Mouse (Mus musculus) lung, postnatal 14 days (tissue): ENCODE results near the gene 2210010C04Rik.
"Not testable (repeated sequence)": the region's sequence is repeated elsewhere in the genome, so short reads cannot be mapped to it uniquely, and the experiment has no call there.

Source experiments
- DNase-seq: peaks from one replicate; pipeline ENCODE4 v3.0.0; 2021

Gene 2210010C04Rik

GRCm38 (mm10) chr6:41015065-41015464, 20.2 kb downstream of the 2210010C04Rik start:
- DNase-seq, result no peak

DNA sequence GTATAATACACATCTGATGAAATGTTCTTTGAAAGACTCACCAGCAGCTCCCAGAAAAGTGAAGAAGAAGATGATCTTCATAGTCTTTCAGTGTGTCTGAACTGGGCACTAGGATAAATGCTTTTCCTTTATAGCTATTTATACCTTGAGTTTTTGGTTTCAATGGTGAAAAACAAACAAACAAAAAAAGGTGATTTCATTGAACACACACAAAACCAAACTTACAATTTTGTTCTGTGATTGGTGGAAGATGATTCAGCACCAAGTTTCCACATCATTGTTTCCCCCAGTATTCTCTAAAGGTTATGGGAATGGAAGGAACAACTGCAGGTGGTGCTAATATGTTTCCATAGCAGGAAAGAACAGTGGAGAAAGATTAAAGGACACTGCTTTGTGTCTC, 35.9 kb downstream of the 2210010C04Rik start, which contains the start of gene Gm2663:
Gene Gm2663, minus strand, starts transcription at position 101 of the 400 bp plus-strand sequence.
- not testable (repeated sequence) for DNase-seq
